Mouse (Mus musculus): ENCODE measurements at regions not wholly inside any gene's neighbourhood (a gene's known extent, or its start where the extent isn't known, plus 50 kb on each side); places are given as distances from the start of the nearest gene placed in this dataset.
A peak's percentile ranks its signal among the peaks of the same experiment; 100 is the strongest.

DNA sequence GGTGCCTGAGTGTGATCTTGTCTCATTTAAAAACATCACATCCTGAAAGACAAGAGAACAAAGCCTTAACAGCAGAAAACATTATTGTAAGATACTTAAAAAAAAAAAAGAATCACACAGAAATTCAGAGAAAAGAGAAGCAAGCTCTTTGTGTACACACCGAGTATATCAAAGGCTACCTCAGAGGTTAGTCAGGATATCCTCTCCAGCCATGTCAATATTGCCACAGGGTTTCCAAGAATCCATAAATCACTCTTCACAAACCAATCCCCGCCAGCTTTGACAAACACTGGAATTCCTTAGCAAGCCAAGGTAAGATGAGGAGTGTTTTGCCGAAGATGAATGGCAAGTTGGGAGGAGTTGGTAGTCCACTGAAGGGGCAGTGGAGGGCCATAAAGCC, 311.3 kb upstream of the Ldb2 start:
- 74% methylated on average over 3 of the region's 3 CpGs for WGBS
- ATAC-seq (ENCODE audit: low FRiP score, low read depth): no peak
- no peaks in the 10 kb centered on the region for H3K4me1 ChIP-seq
- H3K9me3 ChIP-seq: no peaks in the 10 kb centered on the region
- H3K27ac ChIP-seq (replicated peaks): no peak overlapping the region
- H3K36me3 ChIP-seq: no peaks in the 10 kb centered on the region
- no peak overlapping the region for H3K4me3 ChIP-seq
- no peak overlapping the region for H3K4me2 ChIP-seq (replicated peaks)
- H3K27me3 ChIP-seq: no peaks in the 10 kb centered on the region
- no peak overlapping the region for H3K9ac ChIP-seq (replicated peaks)

DNA sequence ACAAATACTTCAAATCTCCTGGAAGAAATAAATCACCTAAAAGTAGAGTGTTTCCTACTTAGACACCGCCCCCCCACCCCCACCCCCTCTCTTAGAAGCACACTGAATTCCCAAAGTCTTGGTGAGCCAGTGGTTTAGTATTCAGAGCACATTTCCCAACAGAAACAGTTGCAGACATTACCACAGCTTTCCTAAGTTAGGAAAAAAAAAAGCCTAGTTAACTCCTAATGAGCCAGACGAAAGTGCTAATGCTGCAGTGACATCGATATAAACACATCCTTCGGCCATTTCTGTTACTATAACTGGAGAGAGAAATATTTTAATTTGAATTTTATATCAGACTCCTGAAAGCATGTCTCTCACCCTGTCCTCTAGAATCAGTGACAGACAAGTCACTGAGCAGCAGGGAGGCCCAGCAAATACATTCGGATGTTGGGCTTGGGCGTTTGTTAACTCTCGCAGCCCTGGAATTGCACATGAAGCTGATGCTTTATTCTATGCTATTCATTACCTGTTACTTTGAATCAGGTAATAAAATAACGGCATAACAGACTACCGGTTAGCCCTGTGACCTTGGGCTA, 305.8 kb upstream of the Ldb2 start:
- no peak overlapping the region for H3K27ac ChIP-seq (replicated peaks)
- ATAC-seq (ENCODE audit: low FRiP score, low read depth): no peak
- no peaks in the 10 kb centered on the region for H3K27me3 ChIP-seq
- H3K4me1 ChIP-seq: peaks cover 31% of the 10 kb centered on the region
- no peak overlapping the region for H3K4me3 ChIP-seq
- H3K9me3 ChIP-seq: no peaks in the 10 kb centered on the region
- no peak overlapping the region for H3K4me2 ChIP-seq (replicated peaks)
- no peak overlapping the region for H3K9ac ChIP-seq (replicated peaks)
- WGBS: 74% methylated on average over 9 of the region's 9 CpGs
- H3K36me3 ChIP-seq: no peaks in the 10 kb centered on the region

DNA sequence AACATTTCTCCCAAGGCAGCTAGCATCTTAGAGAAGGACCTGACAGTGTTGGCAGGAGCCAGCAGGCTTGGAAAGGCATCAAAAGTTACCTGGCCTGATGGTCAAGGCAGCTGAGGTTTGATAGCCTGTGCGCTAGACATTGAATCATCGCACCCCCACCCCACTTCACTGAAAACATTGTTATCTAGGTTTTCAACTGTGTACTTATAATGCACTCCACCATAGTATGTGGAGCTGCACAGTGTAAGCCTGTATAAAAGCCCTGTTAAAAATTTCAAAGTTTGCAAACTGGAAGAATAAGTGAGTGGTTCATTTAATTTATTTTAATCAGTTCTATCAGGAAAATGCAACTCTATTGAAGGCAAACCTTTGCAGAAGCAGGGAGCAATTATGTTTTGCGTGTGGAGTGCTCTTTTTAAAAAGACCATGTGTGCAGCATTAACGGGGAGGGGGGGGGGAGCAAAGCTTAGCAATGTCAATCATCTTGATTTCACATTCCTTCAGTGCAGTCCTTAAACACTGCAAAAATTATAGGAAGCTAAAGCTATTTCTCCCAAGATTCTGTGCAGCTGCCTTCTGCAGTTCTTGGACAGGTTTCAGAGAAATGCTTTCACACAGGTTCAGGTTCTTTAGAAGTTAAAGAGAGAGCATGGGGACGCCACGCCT, 304.4 kb upstream of the Ldb2 start:
- H3K9me3 ChIP-seq: no peaks in the 10 kb centered on the region
- H3K9ac ChIP-seq (replicated peaks): no peak overlapping the region
- no peak for ATAC-seq (ENCODE audit: low FRiP score, low read depth)
- H3K4me1 ChIP-seq: peaks cover 31% of the 10 kb centered on the region
- no peaks in the 10 kb centered on the region for H3K27me3 ChIP-seq
- H3K4me3 ChIP-seq: no peak overlapping the region
- H3K36me3 ChIP-seq: no peaks in the 10 kb centered on the region
- no peak overlapping the region for H3K4me2 ChIP-seq (replicated peaks)
- no peak overlapping the region for H3K27ac ChIP-seq (replicated peaks)
- 82% methylated on average over 6 of the region's 6 CpGs for WGBS

DNA sequence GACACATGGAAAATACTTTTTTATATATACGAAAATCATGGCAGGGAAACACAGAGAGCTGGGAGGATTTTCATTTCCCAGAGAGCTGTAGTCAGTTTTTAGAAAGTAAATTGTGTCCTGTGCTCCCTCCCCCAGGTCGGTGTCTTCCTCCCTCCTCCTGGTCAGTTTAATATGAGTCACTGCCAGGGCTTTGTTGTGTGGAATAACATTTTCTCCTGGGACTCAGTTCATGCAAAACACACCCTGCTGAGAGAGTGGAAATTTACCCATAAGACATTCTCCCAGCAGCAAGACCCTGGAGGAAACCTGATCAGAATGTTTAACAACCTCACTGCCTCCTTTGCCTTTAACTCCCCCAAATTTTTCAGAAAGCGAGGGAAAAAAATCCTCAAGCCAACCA, 303.2 kb upstream of the Ldb2 start:
- Histone ChIP-seq H3K36me3 (no peaks in the 10 kb centered on the region), H3K9me3 (no peaks in the 10 kb centered on the region), H3K4me3 (no peak overlapping the region), H3K27me3 (no peaks in the 10 kb centered on the region), H3K4me1 (peaks cover 31% of the 10 kb centered on the region), H3K9ac (replicated peaks) (no peak overlapping the region), H3K27ac (replicated peaks) (peak overlapping the region; percentile 66; the same call in 1 of the 2 replicates), H3K4me2 (replicated peaks) (no peak overlapping the region)
- ATAC-seq (ENCODE audit: low FRiP score, low read depth): peak; percentile 64
- 45% methylated on average over 3 of the region's 3 CpGs for WGBS

DNA sequence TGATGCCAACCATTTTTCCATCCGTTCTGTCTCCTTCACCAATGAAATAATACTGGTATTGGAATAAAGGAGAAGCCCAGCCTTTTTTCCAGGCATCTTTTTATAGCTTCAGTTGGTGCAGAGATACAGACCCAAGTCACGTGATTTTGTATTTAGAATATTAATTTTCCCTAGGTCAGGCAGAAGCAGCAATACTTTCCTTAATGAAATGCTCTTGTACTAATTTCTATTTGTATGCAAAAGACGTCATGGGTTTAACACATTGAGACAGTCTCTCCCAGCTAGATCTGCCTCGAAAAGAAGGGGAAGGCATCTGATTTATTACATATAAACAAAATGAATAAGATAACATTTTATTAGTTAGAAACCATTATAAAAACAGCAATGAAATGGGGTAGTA, 302.3 kb upstream of the Ldb2 start:
- Histone ChIP-seq H3K36me3 (no peaks in the 10 kb centered on the region), H3K4me3 (no peak overlapping the region), H3K9me3 (no peaks in the 10 kb centered on the region), H3K27ac (replicated peaks) (peak overlapping the region; percentile 66), H3K27me3 (no peaks in the 10 kb centered on the region), H3K4me1 (peaks cover 31% of the 10 kb centered on the region), H3K4me2 (replicated peaks) (no peak overlapping the region), H3K9ac (replicated peaks) (no peak overlapping the region)
- 60% methylated on average over 4 of the region's 4 CpGs for WGBS
- ATAC-seq (ENCODE audit: low FRiP score, low read depth): no peak

DNA sequence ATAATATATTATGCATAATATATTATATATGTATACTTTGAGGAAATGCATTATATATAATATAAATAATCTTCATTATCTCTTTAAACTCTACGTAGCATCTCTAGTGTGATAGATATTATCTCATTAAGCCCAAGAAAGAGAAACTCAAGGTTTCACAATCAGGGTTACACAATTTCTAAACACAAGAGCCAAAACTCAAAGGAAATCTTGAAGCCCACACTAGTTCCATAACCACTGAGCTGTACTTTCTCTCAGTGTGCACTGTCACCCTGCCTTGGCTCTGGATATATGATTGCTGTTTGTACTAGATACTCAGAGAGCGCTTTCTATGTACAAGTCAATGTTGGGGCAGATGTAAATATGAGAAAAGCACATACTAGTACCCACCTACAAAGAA, 299.6 kb upstream of the Ldb2 start:
- Histone ChIP-seq H3K9me3 (no peaks in the 10 kb centered on the region), H3K4me2 (replicated peaks) (no peak overlapping the region), H3K36me3 (no peaks in the 10 kb centered on the region), H3K4me1 (peaks cover 16% of the 10 kb centered on the region; the same call in 1 of the 2 replicates), H3K27me3 (no peaks in the 10 kb centered on the region), H3K27ac (replicated peaks) (no peak overlapping the region), H3K9ac (replicated peaks) (no peak overlapping the region), H3K4me3 (no peak overlapping the region)
- WGBS: 94% methylated on average over 2 of the region's 2 CpGs
- ATAC-seq (ENCODE audit: low FRiP score, low read depth): no peak

DNA sequence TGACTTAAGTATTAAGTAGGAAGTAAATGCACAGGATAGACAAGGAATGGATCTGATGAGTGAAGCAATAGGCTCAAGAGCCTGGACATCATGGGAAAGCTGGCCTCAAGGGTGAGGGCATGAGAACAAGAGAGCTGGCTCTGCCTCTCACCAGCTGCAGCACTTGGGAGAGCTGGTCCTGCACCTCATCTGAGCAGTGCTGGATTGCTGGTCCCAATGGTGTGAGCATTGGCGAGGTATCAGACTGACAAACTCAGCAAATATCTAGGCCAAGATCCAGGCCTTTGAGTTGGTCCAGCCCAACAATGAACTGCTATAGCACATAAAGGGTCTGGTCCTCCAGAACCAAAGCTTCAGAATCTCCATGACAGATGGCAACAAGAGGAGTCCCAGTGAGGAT, 298.5 kb upstream of the Ldb2 start:
- 93% methylated on average over 1 of the region's 1 CpGs for WGBS
- H3K27ac ChIP-seq (replicated peaks): no peak overlapping the region
- H3K27me3 ChIP-seq: no peaks in the 10 kb centered on the region
- H3K9ac ChIP-seq (replicated peaks): no peak overlapping the region
- H3K36me3 ChIP-seq: no peaks in the 10 kb centered on the region
- ATAC-seq (ENCODE audit: low FRiP score, low read depth): no peak
- H3K4me2 ChIP-seq (replicated peaks): no peak overlapping the region
- no peaks in the 10 kb centered on the region for H3K9me3 ChIP-seq
- no peak overlapping the region for H3K4me3 ChIP-seq
- peaks cover 16% of the 10 kb centered on the region; the same call in 1 of the 2 replicates for H3K4me1 ChIP-seq

DNA sequence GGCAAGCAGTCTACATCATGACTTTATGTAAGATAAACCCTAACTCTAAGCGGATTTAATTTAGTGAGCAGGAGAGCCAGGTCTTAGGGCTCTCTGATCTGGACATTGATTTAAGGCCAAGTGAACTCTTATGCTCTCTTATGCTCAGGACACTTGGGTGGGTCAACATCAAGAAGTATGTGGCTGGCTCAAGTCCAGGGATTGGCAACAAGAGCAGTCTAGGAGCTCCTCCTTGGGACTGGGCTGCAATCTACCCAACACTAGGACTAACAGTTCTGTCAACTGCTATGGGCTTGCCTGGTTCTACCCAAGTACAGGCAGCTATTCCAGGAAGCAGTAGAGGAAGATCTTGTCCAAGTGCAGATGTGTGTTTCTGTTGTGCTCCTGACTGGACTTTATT, 285.3 kb upstream of the Ldb2 start:
- Histone ChIP-seq H3K9me3 (no peaks in the 10 kb centered on the region), H3K4me1 (no peaks in the 10 kb centered on the region), H3K27ac (replicated peaks) (no peak overlapping the region), H3K36me3 (no peaks in the 10 kb centered on the region), H3K4me2 (replicated peaks) (no peak overlapping the region), H3K9ac (replicated peaks) (no peak overlapping the region), H3K27me3 (no peaks in the 10 kb centered on the region), H3K4me3 (no peak overlapping the region)
- no peak for ATAC-seq (ENCODE audit: low FRiP score, low read depth)
- WGBS: 94% methylated on average over 1 of the region's 1 CpGs

DNA sequence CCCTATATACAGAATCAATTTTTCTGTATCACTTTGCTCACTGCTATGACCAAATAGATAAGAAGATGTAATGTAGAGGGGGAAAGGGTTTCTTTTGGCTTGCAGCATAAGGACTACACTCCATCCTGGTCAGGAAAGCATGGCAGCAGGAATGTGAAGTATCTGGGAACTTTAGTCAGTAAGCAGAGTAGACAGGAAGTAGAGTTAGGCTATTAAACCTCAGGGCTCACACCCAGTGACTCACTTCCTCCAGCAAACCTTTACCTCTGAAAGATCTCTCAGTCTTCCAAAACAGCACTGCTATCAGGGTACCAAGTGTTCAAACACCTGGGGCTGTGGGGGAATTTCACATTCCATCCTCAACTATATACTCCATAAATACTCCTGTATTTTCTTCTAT, 283.1 kb upstream of the Ldb2 start:
- H3K36me3 ChIP-seq: no peaks in the 10 kb centered on the region
- no peaks in the 10 kb centered on the region for H3K27me3 ChIP-seq
- no peak overlapping the region for H3K9ac ChIP-seq (replicated peaks)
- H3K4me3 ChIP-seq: no peak overlapping the region
- H3K27ac ChIP-seq (replicated peaks): no peak overlapping the region
- no peaks in the 10 kb centered on the region for H3K4me1 ChIP-seq
- no peak overlapping the region for H3K4me2 ChIP-seq (replicated peaks)
- no peaks in the 10 kb centered on the region for H3K9me3 ChIP-seq
- no peak for ATAC-seq (ENCODE audit: low FRiP score, low read depth)

DNA sequence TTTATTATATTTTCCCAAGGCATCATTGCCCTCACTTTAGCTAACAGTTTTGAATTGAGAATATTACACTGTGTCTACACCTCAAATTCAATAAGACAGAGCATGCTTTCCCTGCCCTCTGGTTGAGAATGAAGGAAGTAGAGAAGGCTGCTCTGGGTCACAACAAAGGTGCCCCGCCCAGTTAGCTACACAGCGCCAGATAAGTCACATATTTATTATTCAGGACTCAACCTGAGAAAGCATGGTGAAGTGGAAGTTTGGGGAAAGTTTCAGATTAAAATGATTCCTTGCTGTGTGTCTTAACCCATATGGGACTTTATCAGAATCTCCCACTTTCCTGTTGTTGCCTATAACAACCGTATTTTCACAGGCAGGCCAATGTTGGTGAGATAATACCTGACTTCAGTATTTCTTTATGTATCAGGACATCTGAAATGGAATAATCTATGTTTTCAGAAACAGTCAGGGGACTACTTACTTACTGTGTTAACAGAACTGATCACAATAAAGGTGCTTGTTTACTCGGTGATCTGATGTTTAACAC, 276.9 kb upstream of the Ldb2 start:
- Histone ChIP-seq H3K9me3 (no peaks in the 10 kb centered on the region), H3K9ac (replicated peaks) (no peak overlapping the region), H3K4me1 (no peaks in the 10 kb centered on the region), H3K36me3 (no peaks in the 10 kb centered on the region), H3K4me2 (replicated peaks) (no peak overlapping the region), H3K4me3 (no peak overlapping the region), H3K27me3 (no peaks in the 10 kb centered on the region), H3K27ac (replicated peaks) (no peak overlapping the region)
- WGBS: 91% methylated on average over 4 of the region's 4 CpGs
- ATAC-seq (ENCODE audit: low FRiP score, low read depth): no peak

DNA sequence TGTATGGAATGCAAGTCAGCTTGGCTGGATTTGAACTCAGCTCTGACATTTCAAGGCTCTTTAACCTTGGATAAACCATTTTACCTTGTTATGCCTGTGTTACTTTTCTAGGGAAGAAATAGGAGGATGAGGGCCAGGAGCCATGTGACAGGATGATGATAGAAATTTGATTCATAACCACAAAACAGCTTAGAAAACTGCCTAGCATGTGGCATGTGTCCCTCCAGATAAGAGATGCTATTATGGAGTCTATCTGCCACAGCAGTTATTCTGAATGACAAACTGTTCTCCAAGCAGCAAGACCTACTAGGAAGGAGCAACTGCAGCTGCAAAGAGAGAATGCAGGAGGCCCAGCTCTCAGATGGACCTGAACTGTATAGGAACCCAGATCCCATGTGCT, 275.7 kb upstream of the Ldb2 start:
- H3K27ac ChIP-seq (replicated peaks): no peak overlapping the region
- H3K4me2 ChIP-seq (replicated peaks): no peak overlapping the region
- H3K9me3 ChIP-seq: no peaks in the 10 kb centered on the region
- H3K36me3 ChIP-seq: no peaks in the 10 kb centered on the region
- ATAC-seq (ENCODE audit: low FRiP score, low read depth): no peak
- no peaks in the 10 kb centered on the region for H3K27me3 ChIP-seq
- no peak overlapping the region for H3K9ac ChIP-seq (replicated peaks)
- no peaks in the 10 kb centered on the region for H3K4me1 ChIP-seq
- no peak overlapping the region for H3K4me3 ChIP-seq

DNA sequence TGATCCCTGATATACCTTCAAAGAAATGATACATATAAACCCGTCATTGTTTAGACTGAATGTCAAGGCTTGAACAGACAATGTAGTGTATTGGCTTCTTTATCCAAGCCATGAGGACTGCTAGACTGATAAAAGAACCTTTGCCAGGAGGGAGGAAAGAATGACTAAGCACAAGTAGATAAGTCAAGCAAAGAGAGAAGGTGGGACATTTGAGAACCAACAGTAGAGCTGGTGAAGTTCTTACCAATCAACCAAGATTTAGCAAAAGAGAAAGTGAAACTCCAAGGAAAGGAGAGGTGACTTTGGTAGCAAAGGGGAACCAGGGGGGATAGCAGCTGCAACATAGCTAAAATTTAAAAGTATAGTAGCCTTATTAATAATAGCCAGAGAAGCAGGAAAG, 273.0 kb upstream of the Ldb2 start:
- Histone ChIP-seq H3K27me3 (no peaks in the 10 kb centered on the region), H3K36me3 (no peaks in the 10 kb centered on the region), H3K27ac (replicated peaks) (no peak overlapping the region), H3K4me2 (replicated peaks) (no peak overlapping the region), H3K4me1 (no peaks in the 10 kb centered on the region), H3K9me3 (no peaks in the 10 kb centered on the region), H3K4me3 (no peak overlapping the region), H3K9ac (replicated peaks) (no peak overlapping the region)
- no peak for ATAC-seq (ENCODE audit: low FRiP score, low read depth)
- WGBS: 93% methylated on average over 1 of the region's 1 CpGs

Data from midbrain, embryonic 12.5 days (tissue).